Mouse (Mus musculus) monocyte, adult 2 months (primary cell): ENCODE data around the gene Izumo1r.

Experiments
- DNase-seq, 2 experiments: peaks; one replicate each; pipeline ENCODE4 v3.0.0; 2022; ENCODE audit warnings: low spot score in 2 of 2, low read depth in 1 of 2

Izumo1r gene

GRCm38 (mm10) chr9:14870377-14870776, 33.4 kb downstream of the Izumo1r start:
- no peak for DNase-seq

- DNase-seq, result no peak
Observed at GRCm38 (mm10) chr9:14868326-14868725, 35.4 kb downstream of the Izumo1r start.

- peak in 1 of 2 experiments; percentile 33 for DNase-seq
Observed at GRCm38 (mm10) chr9:14866957-14867356, 36.8 kb downstream of the Izumo1r start.

GRCm38 (mm10) chr9:14864726-14865125, 39.0 kb downstream of the Izumo1r start:
- no peak for DNase-seq

- no peak for DNase-seq
Observed at GRCm38 (mm10) chr9:14863126-14863525, 40.6 kb downstream of the Izumo1r start.

GRCm38 (mm10) chr9:14859868-14860639, 43.7 kb downstream of the Izumo1r start, which contains the start of gene Gpr83:
TSS of gene Gpr83 (plus strand) at chr9:14860210.
- DNase-seq, result no peak

GRCm38 (mm10) chr9:14858782-14859181, 45.0 kb downstream of the Izumo1r start:
- DNase-seq, result no peak

GRCm38 (mm10) chr9:14858170-14858706, 45.5 kb downstream of the Izumo1r start:
- no peak for DNase-seq

GRCm38 (mm10) chr9:14856922-14857654, 46.7 kb downstream of the Izumo1r start:
- no peak for DNase-seq

- DNase-seq, result no peak
Observed at GRCm38 (mm10) chr9:14854585-14854984, 49.2 kb downstream of the Izumo1r start.

- DNase-seq, result no peak
Observed at GRCm38 (mm10) chr9:14848267-14848935, 55.3 kb downstream of the Izumo1r start.

- no peak for DNase-seq
Observed at GRCm38 (mm10) chr9:14846428-14846827, 57.3 kb downstream of the Izumo1r start.

- no peak for DNase-seq
Observed at GRCm38 (mm10) chr9:14843901-14844300, 59.8 kb downstream of the Izumo1r start.

GRCm38 (mm10) chr9:14843311-14843857, 60.4 kb downstream of the Izumo1r start:
- no peak for DNase-seq

GRCm38 (mm10) chr9:14841878-14842761, 61.6 kb downstream of the Izumo1r start:
- no peak for DNase-seq

GRCm38 (mm10) chr9:14839970-14840369, 63.8 kb downstream of the Izumo1r start:
- no peak for DNase-seq

GRCm38 (mm10) chr9:14839527-14839926, 64.2 kb downstream of the Izumo1r start:
- DNase-seq, result no peak
